Mouse (Mus musculus) CH12.LX (cell line): ENCODE measurements around the gene Cdc20.

Experiments
- E2F4 ChIP-seq: IDR thresholded peaks from 2 replicates; pipeline ENCODE4 v1.6.1; 2011; ENCODE audit warnings: low read depth, low read length, improper control_type of control experiment; ENCODE audit not compliant: insufficient replicate concordance
- POLR2A ChIP-seq: IDR thresholded peaks from 2 replicates; pipeline ENCODE4 v1.6.1; 2011; ENCODE audit warnings: low read depth, mild to moderate bottlenecking, improper control_type of control experiment, low read length

DNA sequence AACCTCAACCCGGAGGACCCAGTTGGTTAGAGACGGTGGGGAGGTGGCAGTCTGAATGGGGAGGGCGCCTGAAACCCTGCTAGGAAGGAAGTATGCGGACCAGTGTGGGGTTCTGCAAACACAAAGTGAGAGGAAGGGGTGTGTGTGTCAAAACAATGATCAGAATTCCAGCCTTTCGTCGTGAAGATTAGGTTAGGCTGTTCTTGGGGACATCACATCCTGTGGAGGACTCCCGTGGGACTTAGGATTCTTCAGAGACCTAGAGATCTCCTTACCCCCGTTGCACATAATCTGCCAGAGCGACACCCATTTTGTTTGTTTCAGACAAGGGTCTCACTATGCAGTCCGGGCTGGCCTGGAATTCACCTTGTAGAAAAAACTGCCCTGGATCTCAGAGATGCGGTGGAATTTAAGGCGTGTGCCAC, 689 bp upstream of the Cdc20 start:
- no peak for TF ChIP-seq POLR2A
- TF ChIP-seq E2F4: no peak
